Mouse (Mus musculus) lung, postnatal 0 days (tissue): ENCODE results near the gene Spint2.

Source experiments
- CTCF ChIP-seq: IDR thresholded peaks from 2 replicates; pipeline ENCODE4 v1.5.1; 2016; ENCODE audit warnings: antibody characterized with exemption, mild to moderate bottlenecking
- EP300 ChIP-seq: IDR thresholded peaks from 2 replicates; pipeline ENCODE4 v1.6.1; 2016; ENCODE audit warnings: antibody characterized with exemption, mild to moderate bottlenecking, control low read depth

- TF ChIP-seq CTCF, result peak; percentile 16; the same call in 1 of the 2 replicates
- peak; percentile 94 for TF ChIP-seq EP300
Measured at GRCm38 (mm10) chr7:29238019-29238967, 43.4 kb downstream of the Spint2 start, which contains the start of gene Yif1b.
